Mouse (Mus musculus) heart, postnatal 4 days (tissue): ENCODE data around the gene Acta2. TPM values are rescaled to one million over a fixed set of nuclear protein-coding genes. Genes with fewer than 3 reads are reported as not detected.

Source experiments
- DNase-seq: peaks from one replicate; pipeline ENCODE4 v3.0.0; 2021
- total RNA-seq, 2 experiments: library from RNA; stranded (reverse); gene quantifications; 2 replicates each; pipeline ENCODE4 v1.2.3; 2021

Acta2 gene
- total RNA-seq, 2 experiments from 2014 or later, result 1,243 to 1,503 TPM

DNA sequence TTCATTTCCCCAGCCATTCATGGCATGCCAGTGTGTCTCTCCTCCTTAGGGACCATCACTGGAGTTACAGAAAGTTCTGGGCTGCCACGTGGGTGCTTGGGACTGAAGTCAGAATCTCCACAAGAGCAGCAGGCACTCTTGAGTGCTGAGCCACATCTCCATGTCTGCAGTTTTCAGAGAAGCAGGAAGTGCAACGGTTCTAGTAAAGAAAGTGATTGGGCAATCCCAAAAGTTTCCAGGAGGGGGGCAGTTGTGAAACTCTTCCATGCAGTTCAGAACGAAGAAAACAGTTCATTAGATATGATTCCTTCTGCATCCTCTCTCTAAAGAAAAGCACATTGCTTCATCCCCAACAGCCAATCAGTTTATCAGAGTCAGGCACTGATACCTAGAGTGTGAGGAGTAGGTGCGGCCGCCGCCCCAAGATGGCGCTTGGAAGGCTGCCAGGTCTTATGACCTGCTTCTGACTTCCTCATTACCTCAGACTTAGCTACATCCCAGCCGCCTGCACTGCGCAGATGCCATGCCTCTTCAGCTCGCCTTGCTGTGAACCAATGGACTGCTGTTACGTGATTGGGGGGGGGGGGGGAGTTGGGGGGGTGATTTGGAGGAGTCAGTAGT, 14.8 kb upstream of the Acta2 start:
- peak; percentile 37 for DNase-seq

DNA sequence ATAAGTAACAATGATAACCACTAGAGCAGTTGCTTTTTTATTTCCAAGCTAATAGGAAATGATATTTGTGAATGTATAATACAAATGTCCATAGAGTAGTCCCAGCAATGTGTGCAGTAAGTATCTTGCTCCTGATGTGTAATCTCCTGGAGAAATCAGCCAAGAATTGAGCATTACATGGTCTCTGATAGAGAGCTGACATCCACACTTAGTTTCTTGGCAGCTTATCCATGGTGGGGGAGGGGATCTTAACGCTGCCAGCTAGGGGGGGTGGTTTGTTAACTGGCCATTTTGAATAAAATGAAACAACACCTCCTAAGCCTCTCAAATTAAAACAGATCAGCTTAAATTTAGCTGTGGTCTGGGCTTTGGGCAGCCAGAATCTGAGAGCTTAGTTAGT, 13.6 kb upstream of the Acta2 start:
- DNase-seq, result no peak

DNA sequence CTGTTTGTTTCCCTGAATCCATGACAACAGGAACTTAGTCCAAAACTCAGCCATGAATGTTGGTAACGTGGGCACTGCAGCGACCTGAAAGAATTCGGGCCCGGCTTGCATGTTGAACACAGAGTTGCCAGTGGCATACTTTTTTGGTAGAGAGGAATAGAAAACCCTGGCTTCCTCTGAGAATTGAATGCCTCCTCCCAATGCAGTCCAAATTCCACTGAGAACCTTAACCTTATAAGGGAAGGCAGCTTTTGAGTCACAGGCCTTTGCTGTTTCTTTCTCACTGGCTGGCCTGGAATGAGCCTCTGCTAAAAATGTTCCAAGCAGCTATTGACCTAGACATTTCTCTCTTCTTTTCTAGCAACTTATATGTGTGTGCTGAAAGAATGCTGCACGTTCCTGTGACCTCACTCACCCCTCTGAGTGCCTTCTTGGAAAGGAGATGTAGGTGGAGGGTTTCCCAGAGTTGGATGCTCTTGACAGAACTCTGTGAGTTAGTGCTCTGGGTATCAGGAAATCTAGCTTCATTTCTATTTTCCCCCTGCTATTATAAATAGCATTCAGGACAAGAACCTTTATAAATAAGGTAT, 10.3 kb upstream of the Acta2 start:
- peak; percentile 42 for DNase-seq

DNA sequence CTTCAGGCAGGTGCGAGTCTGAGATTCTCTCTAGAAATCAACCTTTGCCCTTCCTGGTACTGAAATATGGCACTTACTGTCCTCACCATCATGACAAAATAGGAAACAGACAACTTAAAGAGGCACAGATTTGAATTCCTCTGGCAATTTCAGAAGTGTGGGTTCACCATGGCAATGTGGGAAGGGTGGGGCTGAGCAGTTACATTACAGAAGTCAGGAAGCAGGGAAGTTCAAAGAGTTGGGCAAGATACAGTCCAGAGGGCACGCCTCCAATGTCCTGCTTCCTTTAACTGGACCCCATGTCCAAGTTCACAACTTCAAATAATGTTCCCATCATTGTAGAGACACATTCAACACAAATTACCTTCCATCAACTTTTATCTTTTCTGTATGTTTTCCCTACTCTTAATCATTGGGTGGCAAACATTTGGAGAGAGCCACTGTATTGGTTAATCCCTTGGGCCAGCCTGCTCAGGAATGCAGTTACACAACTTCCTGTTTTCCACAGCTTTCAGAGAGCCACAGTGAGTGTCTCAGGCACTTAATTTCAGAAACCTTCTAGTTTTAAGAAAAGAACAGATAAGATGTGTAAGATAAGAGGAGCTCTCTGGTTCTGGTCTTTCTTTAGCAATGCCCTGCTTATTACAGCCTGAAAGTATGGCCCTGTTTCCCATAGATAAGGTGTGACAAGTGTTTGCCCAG, 7.0 kb upstream of the Acta2 start:
- DNase-seq, result no peak

DNA sequence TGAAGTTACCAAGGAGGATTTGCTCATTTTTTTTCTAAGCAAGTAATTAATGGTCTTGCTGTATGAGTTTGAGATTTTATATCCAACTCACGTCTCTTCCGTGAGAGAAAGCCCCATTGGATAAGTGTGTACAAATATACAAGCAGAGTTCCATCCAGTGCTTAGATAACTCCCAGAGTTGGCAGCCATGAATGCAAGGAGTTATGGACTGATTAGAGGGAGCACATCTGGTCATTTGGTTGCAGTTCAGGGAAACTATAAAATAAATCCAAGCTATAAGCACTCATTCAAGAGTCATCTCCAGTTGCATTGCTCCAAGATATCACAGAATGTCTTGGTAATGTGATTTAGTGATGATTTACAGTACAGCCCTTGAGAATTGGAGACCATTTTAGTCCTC, 1.5 kb upstream of the Acta2 start:
- no peak for DNase-seq

DNA sequence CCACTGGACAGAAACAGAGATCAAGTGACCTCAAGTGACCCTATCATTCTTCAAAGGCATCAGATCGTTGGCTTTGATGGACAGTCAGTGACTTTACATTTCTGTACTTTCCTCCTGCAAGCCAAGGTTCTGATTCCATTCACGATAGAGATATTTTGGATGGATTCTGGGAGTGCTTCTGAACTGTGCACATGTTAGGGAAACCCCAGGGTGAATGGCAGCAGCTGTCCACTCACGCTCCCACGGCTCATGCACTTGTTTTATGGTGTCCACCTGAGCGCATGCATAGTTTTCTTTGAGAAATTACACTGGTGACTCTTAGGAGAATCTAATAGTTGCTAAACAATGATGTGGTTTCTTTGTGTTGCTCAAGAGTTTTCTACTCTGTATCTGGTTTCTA, 759 bp upstream of the Acta2 start:
- DNase-seq, result no peak

DNA sequence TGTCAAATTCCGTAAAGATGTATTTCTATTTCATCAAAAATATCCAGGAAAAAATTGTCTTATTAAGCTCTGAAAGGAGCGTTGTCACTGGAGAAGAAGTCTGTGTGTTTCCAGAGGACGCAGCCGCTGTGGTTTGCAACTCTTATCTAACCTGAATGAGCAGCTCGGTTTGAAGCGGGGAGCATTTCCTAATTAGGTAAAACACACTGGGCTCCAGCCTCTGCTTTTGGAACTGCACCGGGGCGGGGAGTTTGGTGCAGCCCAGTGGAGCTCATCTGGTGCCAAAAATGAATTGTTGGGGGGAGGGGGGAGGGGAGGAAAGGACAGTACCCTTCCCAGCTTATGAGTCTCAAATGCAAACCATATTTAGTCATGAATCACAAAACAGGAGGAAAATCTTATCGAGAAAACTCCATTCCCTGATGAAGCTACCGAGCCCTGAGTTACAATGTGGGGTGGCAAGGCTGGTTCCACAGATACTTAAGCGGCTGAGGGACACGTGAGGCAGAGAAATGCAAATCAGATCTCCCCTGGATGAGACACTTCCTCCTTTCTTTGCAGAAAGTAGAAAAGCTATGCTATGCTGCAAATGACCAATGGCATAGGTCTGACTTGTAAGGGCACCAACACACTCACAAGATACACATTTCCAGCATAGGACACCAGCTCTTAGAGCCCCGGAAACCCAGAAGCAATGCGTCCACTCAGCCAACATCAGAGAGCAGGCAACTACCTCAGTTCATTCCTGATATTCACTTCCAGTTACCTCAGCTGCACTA, 1.1 kb downstream of the Acta2 start:
- DNase-seq, result peak; percentile 64

DNA sequence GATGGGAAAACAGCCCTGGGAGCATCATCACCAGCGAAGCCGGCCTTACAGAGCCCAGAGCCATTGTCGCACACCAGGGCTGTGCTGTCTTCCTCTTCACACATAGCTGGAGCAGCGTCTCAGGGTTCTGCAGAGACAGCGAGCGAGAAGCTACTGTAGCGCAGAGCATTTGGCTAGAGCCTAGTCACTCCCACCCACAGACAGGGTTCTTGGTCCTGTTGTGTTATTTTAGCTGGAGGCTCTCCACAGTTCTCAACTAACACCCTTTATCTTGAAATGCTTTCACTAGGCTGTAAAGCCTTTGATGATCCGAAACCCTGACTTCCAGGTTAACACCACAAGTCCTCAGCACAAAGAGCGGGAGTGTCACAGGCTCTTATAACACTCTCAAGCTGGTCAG, 2.9 kb downstream of the Acta2 start:
- DNase-seq, result no peak

DNA sequence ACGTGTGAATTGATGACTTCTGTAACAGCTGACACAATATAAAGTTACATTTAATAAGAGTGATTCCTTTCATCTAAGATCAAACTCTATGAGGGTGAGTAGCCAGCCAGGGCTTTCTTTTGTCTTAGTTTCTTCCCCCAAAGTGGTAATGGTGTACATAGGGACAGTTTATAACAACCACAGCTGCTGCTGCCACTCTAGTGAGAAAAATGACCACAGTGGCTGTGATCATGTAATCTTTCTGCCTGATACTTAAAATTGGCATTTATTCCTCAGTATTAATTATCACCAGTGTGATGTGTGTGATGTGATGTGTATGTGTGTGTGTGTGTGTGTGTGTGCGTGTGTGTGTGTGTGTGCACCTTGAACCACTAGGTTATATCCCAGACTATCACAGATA, 3.5 kb downstream of the Acta2 start:
- no peak for DNase-seq

DNA sequence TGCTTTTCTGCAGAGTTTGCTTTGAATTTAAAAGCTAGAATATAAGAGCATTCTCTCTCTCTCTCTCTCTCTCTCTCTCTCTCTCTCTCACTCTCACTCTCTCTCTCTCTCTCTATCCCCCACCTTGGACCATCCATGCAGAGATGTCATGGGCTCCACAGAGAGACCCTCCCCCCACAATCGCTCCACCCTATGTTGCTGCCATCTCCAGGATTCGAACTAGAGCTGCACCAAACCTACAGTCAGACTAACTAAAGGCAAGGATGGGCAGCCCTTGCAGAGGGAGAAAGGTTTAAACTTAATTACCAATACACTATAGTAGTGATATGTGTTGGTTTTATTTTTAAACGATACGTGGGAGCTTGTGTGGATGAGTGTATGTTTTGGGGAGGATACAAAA, 4.8 kb downstream of the Acta2 start:
- DNase-seq, result no peak

DNA sequence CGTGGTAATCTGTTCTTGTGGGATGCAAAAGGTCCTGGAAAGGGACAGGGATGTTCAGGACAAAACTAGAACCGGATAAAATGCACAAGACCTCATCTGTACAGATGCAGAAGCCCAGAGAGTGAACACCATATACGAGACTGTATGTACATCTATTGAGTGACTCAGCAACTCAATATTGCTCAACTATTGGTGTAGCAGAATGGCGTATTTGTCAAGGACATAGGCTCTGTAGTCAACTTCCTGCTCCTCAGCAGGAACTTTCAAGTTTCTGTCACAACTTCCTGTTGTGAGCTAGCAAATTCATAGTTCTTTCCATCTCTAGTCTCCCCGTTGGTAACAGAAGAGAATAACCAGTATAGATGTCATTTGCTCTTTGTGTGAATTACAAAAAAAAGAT, 6.8 kb downstream of the Acta2 start:
- DNase-seq, result no peak

DNA sequence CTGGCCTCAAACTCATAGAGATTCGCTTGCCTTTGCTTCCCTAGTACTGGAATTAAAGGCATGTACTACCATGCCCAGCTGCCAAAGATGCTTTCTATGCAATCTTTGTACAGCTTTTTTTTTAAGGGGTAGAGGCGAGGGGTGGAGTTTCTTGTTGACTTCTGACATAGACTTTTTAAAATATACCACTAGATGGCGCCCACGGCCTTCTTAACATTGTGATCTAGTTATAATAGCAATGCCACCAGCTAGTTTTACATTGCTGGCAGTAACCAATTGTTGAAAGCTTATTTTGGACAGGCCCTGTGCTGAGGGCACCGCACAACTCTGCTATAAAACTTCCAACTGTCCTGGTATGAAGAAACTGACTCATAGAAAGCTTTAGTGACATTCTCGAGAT, 11.3 kb downstream of the Acta2 start:
- peak; percentile 69 for DNase-seq

DNA sequence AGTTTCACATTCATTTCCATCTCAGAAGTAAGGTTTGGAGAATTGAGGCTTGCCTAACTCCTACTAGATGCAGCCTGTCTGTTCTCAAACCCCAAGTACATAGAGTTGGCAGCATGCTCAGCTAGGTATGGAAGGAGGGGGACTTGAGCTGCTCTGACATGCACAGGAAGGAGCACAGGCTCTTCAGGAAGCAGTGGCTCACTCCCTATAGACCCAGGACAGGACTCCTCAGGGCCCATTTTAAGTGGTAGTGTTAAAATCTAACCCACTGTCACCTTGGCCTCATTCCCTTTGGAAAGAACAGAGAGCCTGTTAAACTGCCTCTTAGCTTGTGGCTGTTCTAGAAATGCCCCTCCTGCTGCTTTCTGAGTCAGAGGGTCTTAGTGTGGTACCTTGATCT, 12.5 kb downstream of the Acta2 start:
- no peak for DNase-seq

DNA sequence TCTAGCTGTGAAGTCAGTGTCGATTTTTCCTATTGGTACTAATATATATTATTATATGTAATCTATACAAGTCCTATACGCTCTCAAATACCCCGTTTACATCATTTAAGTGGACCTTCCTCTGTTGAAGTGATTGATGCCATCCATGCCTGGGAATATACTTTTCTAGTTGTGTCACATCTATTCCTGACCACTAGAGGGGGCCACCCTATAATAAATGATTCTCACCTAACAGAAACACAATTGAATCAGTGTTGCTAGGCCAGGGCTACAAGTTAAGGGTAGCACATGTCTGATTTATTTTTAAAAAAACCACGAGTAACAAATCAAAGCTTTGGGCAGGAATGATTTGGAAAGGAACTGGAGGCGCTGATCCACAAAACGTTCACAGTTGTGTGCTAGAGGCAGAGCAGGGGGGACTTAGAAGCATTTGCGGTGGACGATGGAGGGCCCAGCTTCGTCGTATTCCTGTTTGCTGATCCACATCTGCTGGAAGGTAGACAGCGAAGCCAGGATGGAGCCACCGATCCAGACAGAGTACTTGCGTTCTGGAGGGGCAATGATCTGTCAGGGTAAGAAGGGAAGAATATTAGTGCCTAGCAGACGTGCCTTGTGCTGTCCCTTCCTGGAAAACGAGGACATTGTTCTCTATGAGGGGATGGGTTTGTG, 14.0 kb downstream of the Acta2 start:
- DNase-seq, result no peak

DNA sequence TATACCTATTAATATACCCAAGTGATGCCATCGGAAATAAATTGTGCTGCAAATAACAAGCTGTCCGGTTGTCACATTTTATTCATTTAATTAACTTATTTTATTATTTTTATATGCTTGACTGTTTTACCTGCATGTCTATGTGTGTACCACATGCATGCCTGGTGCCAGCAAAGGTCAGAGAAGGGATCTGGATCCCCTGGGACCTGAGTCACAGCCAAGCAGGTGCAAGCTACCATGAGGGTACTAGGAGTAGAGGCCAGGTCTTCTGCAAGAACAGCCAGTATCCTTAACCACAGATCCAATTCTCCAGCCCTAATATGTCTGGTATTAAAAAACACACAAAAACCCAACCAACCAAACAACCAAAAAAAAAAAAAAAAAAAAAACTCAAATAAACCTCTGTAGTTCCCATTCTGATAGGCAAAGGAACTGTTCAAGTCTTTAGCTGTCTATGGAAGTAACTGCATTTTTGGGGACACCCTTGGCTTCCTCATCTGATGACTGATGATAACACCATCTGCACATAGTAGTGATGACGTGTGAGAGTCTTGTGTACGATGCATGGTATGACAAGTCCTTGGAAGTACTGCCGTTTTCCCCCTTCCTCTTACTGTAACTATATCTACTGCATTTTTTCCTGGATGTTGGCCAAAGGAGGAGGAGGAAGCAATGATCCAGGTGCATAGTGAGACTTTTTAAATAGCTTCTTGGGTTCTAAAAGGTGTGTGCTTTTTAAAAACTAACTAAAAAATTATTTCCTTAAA, 14.9 kb downstream of the Acta2 start:
- DNase-seq, result no peak

DNA sequence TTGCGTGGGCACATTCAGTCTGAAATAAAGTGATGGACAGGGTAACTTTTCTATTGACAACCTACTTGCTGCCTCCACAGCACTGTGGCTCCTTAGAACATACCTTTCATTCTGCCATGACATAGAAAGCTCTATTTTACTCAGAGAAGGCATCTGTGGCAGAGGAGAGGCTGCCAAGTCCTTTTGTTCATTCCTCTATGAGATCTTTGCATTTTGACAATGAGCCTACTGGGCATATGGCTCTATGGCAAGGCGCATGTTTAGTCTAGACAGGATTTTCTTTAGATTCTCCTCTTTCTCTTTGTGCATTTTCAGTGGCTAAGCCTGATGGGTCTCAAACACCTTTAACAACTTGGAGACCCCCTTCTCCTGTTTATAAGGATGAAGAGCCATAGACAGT, 17.6 kb downstream of the Acta2 start:
- DNase-seq, result no peak

DNA sequence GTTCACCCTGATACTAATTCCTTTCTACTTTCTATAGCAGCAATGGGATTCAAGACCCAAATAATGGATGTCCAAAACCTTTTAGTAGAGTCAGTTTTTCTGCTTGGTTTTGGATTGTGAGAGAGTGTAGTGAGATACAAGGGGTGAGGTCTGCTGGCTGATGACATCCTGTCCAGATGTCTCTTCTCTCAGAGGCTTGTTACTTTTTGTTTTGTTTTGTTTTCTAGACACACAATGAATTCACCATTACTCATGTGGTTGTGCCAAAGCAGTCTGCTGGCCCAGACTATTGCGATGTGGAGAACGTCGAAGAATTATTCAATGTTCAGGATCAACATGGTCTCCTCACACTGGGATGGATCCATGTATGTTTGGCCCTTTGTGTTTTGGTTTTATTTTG, 19.3 kb downstream of the Acta2 start:
- no peak for DNase-seq

DNA sequence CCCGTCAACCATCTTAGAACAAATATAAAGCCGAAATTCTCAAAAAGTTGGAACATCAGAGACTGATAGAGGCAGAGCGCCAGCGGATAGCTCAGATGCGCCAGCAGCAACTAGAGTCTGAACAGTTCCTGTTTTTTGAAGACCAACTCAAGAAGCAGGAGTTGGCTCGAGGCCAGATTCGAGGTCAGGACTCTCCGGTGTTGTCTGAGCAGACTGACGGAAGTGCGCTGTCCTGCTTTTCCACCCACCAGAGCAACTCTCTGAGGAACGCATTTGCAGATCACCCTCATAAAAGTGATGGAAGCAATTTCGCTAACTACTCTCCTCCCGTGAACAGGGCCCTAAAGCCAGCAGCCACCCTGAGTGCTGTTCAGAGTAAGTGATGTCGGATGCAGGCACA, 21.4 kb downstream of the Acta2 start:
- peak; percentile 75 for DNase-seq

DNA sequence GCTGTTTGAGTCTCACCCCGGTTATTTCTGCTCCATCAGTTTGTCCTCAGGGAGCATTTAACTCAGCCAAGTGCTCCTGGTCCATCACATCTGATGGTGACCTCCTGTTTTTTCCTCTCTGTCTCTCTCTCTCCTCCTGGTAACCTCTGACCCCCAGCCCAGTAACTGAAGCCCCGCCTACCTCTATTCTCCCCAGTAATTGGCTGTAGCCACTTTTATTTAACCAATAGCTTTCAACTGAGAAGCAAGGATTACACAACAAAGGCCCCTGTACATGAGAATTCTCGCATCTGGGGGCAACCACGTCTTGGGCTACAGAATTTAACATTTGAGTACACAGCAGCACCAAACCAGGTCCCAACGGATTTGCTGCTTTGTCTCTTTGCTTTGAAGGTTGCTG, 23.1 kb downstream of the Acta2 start:
- DNase-seq, result no peak

DNA sequence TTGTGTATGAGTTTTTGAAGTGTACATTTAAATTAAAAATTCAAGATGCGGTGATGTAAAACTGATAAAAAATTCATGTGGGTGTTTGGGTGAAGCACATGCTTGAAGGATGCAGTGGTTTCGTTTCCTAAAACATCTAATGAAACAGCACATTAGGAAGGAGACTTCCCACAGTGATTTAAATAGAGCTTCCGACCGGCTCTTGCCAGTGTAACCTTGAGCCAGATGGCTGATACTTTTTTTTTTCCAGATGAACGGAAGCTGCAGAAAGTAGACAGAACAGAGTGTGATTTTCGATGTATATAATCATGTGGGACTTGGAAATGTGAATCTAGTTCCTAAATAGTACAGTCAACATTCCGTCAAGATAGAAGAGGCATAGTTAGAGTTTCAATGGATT, 23.8 kb downstream of the Acta2 start:
- no peak for DNase-seq

DNA sequence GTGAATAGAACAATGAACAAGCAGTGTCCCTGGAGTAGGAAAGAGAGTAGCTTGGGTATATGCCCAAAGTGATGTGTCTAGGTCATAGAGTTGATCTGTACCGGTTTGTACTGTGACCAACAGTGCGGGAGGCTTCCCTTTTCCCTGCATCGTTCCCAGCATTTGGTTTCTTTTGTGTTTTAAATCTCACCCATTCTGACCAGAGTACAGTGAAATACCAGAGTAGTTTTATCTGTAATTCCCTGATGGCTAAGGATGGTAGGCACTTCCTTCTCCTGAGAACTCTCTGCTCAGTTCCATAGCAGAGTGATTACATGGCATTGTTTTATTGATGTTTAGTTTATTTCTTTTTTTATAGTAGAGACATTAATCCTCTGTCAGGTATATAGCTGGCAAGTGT, 32.6 kb downstream of the Acta2 start:
- DNase-seq, result no peak

DNA sequence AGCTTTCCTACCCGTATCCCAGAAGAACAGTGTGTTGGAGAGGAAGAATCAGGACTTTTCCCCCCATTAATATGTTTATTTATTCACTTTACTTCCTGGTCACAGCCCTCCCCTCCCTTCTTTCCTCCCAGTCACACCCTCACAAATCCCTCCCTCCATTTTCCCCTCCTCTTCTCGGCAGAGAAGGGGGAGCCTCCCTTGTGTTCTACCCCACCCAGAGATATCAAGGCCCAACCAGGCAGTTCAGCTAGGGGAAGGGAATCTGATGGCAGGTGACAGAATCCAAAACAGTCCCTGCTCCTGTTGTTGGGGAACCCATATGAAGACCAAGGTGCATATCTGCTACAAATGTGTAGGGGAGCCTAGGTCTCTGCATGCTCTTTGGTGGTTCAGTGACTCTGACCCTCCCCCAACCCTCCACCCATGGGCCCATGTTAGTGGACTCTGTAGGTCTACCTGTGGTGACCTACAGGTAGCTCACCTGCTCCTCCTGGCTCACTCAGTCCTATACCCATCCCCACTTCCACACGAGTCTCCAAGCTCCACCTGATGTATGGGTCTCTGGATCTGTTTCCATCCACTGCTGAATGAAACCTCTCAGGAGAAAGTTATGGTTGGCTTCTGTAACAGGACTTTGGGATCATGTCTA, 34.5 kb downstream of the Acta2 start:
- DNase-seq, result no peak
